Mouse (Mus musculus) liver, embryonic 13.5 days (tissue): Measurements from ENCODE around the gene Ppm1b. TPM values are rescaled to one million over a fixed set of nuclear protein-coding genes. Genes with fewer than 3 reads are reported as not detected.

Source experiments
- ATAC-seq: fragments of 200-750 bp; cut with Nextera tagmentation; 2 replicates; pipeline ENCODE4 v1.8.0; 2017; ENCODE audit warnings: low read depth, mild to moderate bottlenecking, moderate number of reproducible peaks, moderate library complexity
- DNase-seq: peaks from one replicate; pipeline ENCODE4 v3.0.0; 2022
- H3K27ac ChIP-seq: fragments of 300-500 bp; sonication (generic); 2 replicates; pipeline ENCODE4 v1.5.1; 2015; ENCODE audit warnings: moderate library complexity, mild to moderate bottlenecking, inconsistent platforms
- H3K27me3 ChIP-seq: fragments of 300-500 bp; sonication (generic); 2 replicates; pipeline ENCODE4 v1.6.1; 2015; ENCODE audit warnings: mild to moderate bottlenecking, inconsistent platforms
- H3K36me3 ChIP-seq: fragments of 300-500 bp; sonication (generic); 2 replicates; pipeline ENCODE4 v1.6.1; 2015; ENCODE audit warnings: mild to moderate bottlenecking, inconsistent platforms
- H3K4me1 ChIP-seq: fragments of 300-500 bp; sonication (generic); replicated peaks from 2 replicates; pipeline ENCODE4 v1.6.1; 2015; ENCODE audit warnings: inconsistent platforms
- H3K4me2 ChIP-seq: fragments of 300-500 bp; sonication (generic); 2 replicates; pipeline ENCODE4 v1.6.1; 2015; ENCODE audit warnings: inconsistent platforms, mild to moderate bottlenecking, moderate library complexity
- H3K4me3 ChIP-seq: fragments of 300-500 bp; sonication (generic); replicated peaks from 2 replicates; pipeline ENCODE4 v1.5.1; 2015; ENCODE audit warnings: mild to moderate bottlenecking, inconsistent platforms
- H3K9ac ChIP-seq: fragments of 300-500 bp; sonication (generic); 2 replicates; pipeline ENCODE4 v1.6.1; 2015; ENCODE audit warnings: mild to moderate bottlenecking, inconsistent platforms
- H3K9me3 ChIP-seq: fragments of 300-500 bp; sonication (generic); replicated peaks from 2 replicates; pipeline ENCODE4 v1.6.1; 2016; ENCODE audit warnings: inconsistent platforms
- WGBS: fragments of 180-500 bp; shearing (Covaris S2); methylation state at CpG from one replicate; pipeline ENCODE4 v1.1.7; 2015; ENCODE audit not compliant: insufficient replicate concordance; 5-methylcytosine and 5-hydroxymethylcytosine counted together
- polyA plus RNA-seq: library from polyadenylated mRNA; unstranded; fragments of >200 nt; fragmentation: Nextera tagmentation; extraction: Ambion mirVana; gene quantifications from 2 replicates; pipeline ENCODE4 v1.2.1, GENCODE M21; 2015

Gene Ppm1b
- polyA plus RNA-seq, 1 experiment from 2014 or later, result 47.2 TPM

DNA sequence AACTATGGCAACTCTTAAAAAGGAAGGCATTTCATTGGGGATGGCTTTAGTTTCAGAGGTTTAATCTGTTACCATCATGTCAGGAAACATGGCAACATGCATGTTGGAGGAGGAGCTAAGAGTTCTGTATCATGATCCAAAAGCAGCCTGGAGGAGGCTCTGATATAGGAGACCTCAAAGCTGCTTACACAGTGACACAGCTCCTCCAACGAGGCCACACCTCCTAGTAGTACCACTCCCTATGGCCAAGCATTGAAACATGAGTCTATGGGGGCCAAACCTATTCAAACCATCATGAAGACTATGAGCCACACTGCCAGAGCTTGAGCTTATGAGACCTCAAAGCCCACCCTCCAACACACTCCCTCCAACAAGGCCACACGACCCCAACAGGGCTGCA is 26.2 kb downstream of the Ppm1b start:
- Histone ChIP-seq H3K27me3 (no peaks in the 10 kb centered on the region), H3K4me3 (no peak overlapping the region), H3K27ac (no peak overlapping the region), H3K4me2 (no peak overlapping the region), H3K36me3 (peaks cover 23% of the 10 kb centered on the region), H3K9ac (no peak overlapping the region), H3K4me1 (peaks cover 47% of the 10 kb centered on the region), H3K9me3 (no peaks in the 10 kb centered on the region; the same call in 1 of the 2 replicates)
- ATAC-seq (peak; percentile 70), DNase-seq (no peak)
- WGBS, result 74% methylated on average over 2 of the region's 2 CpGs

- no peaks in the 10 kb centered on the region for H3K9me3 ChIP-seq
- H3K9ac ChIP-seq, result no peak overlapping the region
- H3K36me3 ChIP-seq, result 0 out of 2 replicates have a peak, but pooled peaks cover 11% of the 10 kb centered on the region
- H3K27me3 ChIP-seq, result no peaks in the 10 kb centered on the region
- ATAC-seq (no peak), DNase-seq (no peak)
- H3K4me2 ChIP-seq, result no peak overlapping the region
- H3K4me1 ChIP-seq, result peaks cover 50% of the 10 kb centered on the region
- 76% methylated on average over 5 of the region's 5 CpGs for WGBS
- no peak overlapping the region for H3K27ac ChIP-seq
- no peak overlapping the region for H3K4me3 ChIP-seq
Observed at GRCm38 (mm10) chr17:84986368-84986767, 29.8 kb downstream of the Ppm1b start.

- Histone ChIP-seq H3K4me1 (peaks cover 42% of the 10 kb centered on the region), H3K9ac (no peak overlapping the region), H3K9me3 (no peaks in the 10 kb centered on the region), H3K27me3 (no peaks in the 10 kb centered on the region), H3K4me3 (no peak overlapping the region), H3K4me2 (no peak overlapping the region), H3K27ac (no peak overlapping the region), H3K36me3 (peaks cover 12% of the 10 kb centered on the region)
- DNase-seq (no peak), ATAC-seq (peak; percentile 28; the same call in 1 of the 2 replicates)
- WGBS, result 74% methylated on average over 3 of the region's 3 CpGs
Observed at GRCm38 (mm10) chr17:84987834-84988410, 31.4 kb downstream of the Ppm1b start.

- peaks cover 38% of the 10 kb centered on the region for H3K4me1 ChIP-seq
- no peak; the same call in 1 of the 2 replicates for ATAC-seq
- H3K4me2 ChIP-seq, result no peak overlapping the region
- no peak overlapping the region for H3K4me3 ChIP-seq
- no peak for DNase-seq
- no peaks in the 10 kb centered on the region for H3K9me3 ChIP-seq
- no peak overlapping the region for H3K27ac ChIP-seq
- no peaks in the 10 kb centered on the region for H3K27me3 ChIP-seq
- no peak overlapping the region for H3K9ac ChIP-seq
- peaks cover 18% of the 10 kb centered on the region for H3K36me3 ChIP-seq
Observed at GRCm38 (mm10) chr17:84988514-84988913, 32.0 kb downstream of the Ppm1b start.

- Histone ChIP-seq H3K27me3 (no peaks in the 10 kb centered on the region), H3K27ac (no peak overlapping the region), H3K4me1 (0 out of 2 replicates have a peak, but pooled peaks cover 8% of the 10 kb centered on the region), H3K9me3 (no peaks in the 10 kb centered on the region), H3K36me3 (peaks cover 57% of the 10 kb centered on the region), H3K9ac (no peak overlapping the region), H3K4me3 (no peak overlapping the region), H3K4me2 (no peak overlapping the region)
- DNase-seq (no peak), ATAC-seq (no peak)
- WGBS, result 88% methylated on average over 6 of the region's 6 CpGs
Observed at GRCm38 (mm10) chr17:84995844-84996243, 39.3 kb downstream of the Ppm1b start.

GRCm38 (mm10) chr17:84997639-84998038 is 41.1 kb downstream of the Ppm1b start:
- H3K27ac ChIP-seq, result no peak overlapping the region
- H3K4me2 ChIP-seq, result no peak overlapping the region
- DNase-seq (no peak), ATAC-seq (peak; percentile 64)
- H3K9ac ChIP-seq, result no peak overlapping the region
- no peak overlapping the region for H3K4me3 ChIP-seq
- H3K27me3 ChIP-seq, result no peaks in the 10 kb centered on the region
- H3K36me3 ChIP-seq, result peaks cover 61% of the 10 kb centered on the region
- H3K4me1 ChIP-seq, result 0 out of 2 replicates have a peak, but pooled peaks cover 8% of the 10 kb centered on the region
- H3K9me3 ChIP-seq, result no peaks in the 10 kb centered on the region
- WGBS, result 50% methylated on average over 1 of the region's 1 CpGs

DNA sequence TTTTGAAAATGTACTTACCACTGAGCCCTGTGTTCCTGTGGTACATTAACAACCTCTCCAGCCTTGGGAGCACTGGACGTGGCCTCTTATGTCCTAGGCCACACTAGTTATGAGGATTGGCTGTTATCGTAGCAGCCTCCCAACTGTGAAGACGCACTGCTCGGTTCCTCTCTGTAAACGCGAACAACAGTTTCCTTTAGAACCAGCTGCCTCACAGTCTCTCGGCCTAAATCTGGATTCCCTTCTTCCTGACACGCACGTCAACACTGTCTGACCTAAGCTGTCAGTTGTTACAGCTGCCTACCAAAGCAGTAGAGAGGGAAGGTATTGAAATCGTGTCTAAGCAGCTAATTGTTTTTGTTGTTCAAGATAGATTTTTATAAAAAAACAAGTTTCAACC is 43.1 kb downstream of the Ppm1b start:
- no peak for DNase-seq
- no peak overlapping the region for H3K27ac ChIP-seq
- ATAC-seq, result no peak
- H3K4me1 ChIP-seq, result 0 out of 2 replicates have a peak, but pooled peaks cover 8% of the 10 kb centered on the region
- 68% methylated on average over 10 of the region's 10 CpGs for WGBS
- H3K4me2 ChIP-seq, result no peak overlapping the region
- H3K27me3 ChIP-seq, result no peaks in the 10 kb centered on the region
- H3K36me3 ChIP-seq, result peaks cover 57% of the 10 kb centered on the region
- H3K4me3 ChIP-seq, result no peak overlapping the region
- H3K9me3 ChIP-seq, result no peaks in the 10 kb centered on the region
- no peak overlapping the region for H3K9ac ChIP-seq

- H3K27ac ChIP-seq, result no peak overlapping the region
- peaks cover 6% of the 10 kb centered on the region for H3K4me1 ChIP-seq
- H3K27me3 ChIP-seq, result no peaks in the 10 kb centered on the region
- ATAC-seq, result no peak
- H3K4me3 ChIP-seq, result no peak overlapping the region
- peaks cover 26% of the 10 kb centered on the region for H3K36me3 ChIP-seq
- no peak for DNase-seq
- H3K9ac ChIP-seq, result no peak overlapping the region
- 89% methylated on average over 6 of the region's 6 CpGs for WGBS
- H3K4me2 ChIP-seq, result no peak overlapping the region
- no peaks in the 10 kb centered on the region for H3K9me3 ChIP-seq
Observed at GRCm38 (mm10) chr17:85013485-85013884, 56.9 kb downstream of the Ppm1b start.

GRCm38 (mm10) chr17:85014632-85015031 is 58.1 kb downstream of the Ppm1b start:
- no peak overlapping the region for H3K4me3 ChIP-seq
- no peaks in the 10 kb centered on the region for H3K27me3 ChIP-seq
- no peak overlapping the region for H3K4me2 ChIP-seq
- H3K36me3 ChIP-seq, result peaks cover 26% of the 10 kb centered on the region
- DNase-seq (no peak), ATAC-seq (no peak)
- WGBS, result 94% methylated on average over 3 of the region's 3 CpGs
- H3K27ac ChIP-seq, result no peak overlapping the region
- no peak overlapping the region for H3K9ac ChIP-seq
- H3K4me1 ChIP-seq, result peaks cover 16% of the 10 kb centered on the region
- no peaks in the 10 kb centered on the region for H3K9me3 ChIP-seq

DNA sequence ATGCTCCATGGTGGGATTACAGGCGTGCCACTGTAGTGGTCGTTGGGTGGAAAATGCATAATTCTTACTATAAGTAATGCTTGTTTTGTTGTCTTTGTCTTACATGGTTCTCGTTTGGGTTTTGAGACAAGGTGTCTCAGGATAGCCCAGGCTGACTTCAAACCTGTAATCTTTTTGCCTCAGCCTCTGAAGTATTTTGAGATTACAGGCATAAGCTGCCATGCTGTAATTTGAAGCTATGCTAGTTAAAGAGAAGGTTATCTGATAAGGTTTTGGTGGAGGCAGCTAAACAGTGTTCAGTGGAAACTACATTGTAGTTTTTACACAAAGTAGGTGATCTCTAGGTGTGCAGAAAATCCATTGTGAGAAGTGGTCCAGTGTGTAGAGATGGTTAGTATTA is 61.8 kb downstream of the Ppm1b start:
- Histone ChIP-seq H3K4me2 (no peak overlapping the region), H3K27ac (no peak overlapping the region), H3K27me3 (no peaks in the 10 kb centered on the region), H3K4me1 (peaks cover 16% of the 10 kb centered on the region), H3K4me3 (no peak overlapping the region), H3K36me3 (peaks cover 3% of the 10 kb centered on the region; the same call in 1 of the 2 replicates), H3K9me3 (no peaks in the 10 kb centered on the region), H3K9ac (no peak overlapping the region)
- ATAC-seq, result peak; percentile 37
- WGBS, result 56% methylated on average over 3 of the region's 3 CpGs
- no peak for DNase-seq

GRCm38 (mm10) chr17:85018794-85019193 is 62.3 kb downstream of the Ppm1b start:
- no peak for DNase-seq
- H3K4me2 ChIP-seq, result no peak overlapping the region
- H3K4me1 ChIP-seq, result peaks cover 16% of the 10 kb centered on the region
- no peak overlapping the region for H3K9ac ChIP-seq
- no peaks in the 10 kb centered on the region for H3K36me3 ChIP-seq
- no peaks in the 10 kb centered on the region for H3K27me3 ChIP-seq
- WGBS, result 46% methylated on average over 5 of the region's 5 CpGs
- H3K27ac ChIP-seq, result peak overlapping the region; percentile 5; the same call in 1 of the 2 replicates
- H3K9me3 ChIP-seq, result no peaks in the 10 kb centered on the region
- H3K4me3 ChIP-seq, result no peak overlapping the region
- peak; percentile 74 for ATAC-seq

DNA sequence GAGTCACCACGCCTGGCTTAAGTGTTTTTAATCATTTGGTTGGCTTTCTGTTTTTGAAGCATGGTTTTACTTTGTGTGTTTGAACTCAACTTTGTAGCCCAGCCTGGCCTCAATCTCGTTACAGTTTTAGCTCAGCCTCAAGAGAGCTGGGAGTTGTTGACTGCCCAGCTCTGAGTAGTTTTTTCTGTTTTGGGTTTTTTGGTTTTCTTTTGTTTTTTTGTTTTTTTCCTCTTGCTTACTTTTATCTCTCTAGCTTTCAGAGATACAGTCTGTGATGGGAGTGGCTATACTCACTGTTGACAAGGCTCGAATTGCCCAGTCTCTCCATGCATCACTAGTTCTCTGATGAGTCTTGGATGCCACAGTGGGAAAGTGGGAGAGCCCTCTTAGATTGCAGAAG is 63.8 kb downstream of the Ppm1b start:
- Histone ChIP-seq H3K27ac (no peak overlapping the region), H3K4me2 (no peak overlapping the region), H3K4me1 (peaks cover 16% of the 10 kb centered on the region), H3K4me3 (no peak overlapping the region), H3K36me3 (no peaks in the 10 kb centered on the region), H3K9me3 (no peaks in the 10 kb centered on the region), H3K27me3 (no peaks in the 10 kb centered on the region), H3K9ac (no peak overlapping the region)
- WGBS, result 73% methylated on average over 3 of the region's 3 CpGs
- no peak for ATAC-seq
- DNase-seq, result no peak
